Mouse (Mus musculus) olfactory bulb, adult 2 months (tissue): ENCODE data around the gene Mtpn.

ENCODE experiments used
- CTCF ChIP-seq: fragments of 200-500 bp; IDR thresholded peaks from 2 replicates; pipeline ENCODE4 v1.5.1; 2012; ENCODE audit warnings: low read depth, mild to moderate bottlenecking, low read length, moderate library complexity; ENCODE audit not compliant: insufficient read depth
- POLR2A ChIP-seq: fragments of 200-500 bp; IDR thresholded peaks from 2 replicates; pipeline ENCODE4 v1.6.1; 2012; ENCODE audit warnings: mild to moderate bottlenecking, low read depth, low read length, moderate library complexity; ENCODE audit not compliant: insufficient read depth

DNA sequence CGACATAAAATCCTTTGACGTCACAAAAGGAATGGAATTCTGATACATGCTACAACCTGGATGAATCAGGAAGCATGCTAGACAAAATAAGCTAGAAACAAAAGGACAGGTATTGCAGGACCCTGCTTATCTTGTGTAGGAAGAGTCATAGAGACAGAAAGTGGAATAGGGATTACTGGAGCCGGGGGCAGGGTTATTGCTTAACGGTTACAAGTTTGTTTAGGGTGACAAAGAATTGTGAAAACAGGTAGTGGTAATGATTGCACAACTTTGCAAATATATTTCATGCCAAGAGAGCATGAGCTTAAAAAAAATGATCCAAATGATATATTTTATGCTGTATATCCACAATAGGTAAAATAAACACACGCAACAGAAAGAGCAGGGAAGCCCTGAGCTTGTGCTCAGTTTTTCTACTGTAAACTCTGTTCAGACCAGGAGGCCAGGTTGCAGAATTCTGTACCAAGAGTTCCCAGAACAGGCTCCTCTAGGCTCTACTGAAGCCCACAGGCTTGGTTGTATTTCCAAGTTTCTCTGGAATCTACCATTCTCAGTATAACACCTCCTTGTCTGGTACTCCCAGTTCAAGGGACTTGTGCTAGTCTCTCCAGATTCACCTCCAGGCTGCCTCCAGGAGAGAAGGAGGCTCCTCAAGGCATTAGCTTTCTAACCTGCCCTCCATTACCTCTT is 39.6 kb downstream of the Mtpn start:
- TF ChIP-seq POLR2A, result no peak
- no peak for TF ChIP-seq CTCF
